Mouse (Mus musculus): Measurements from ENCODE around the gene Cryba4. TPM values are rescaled to one million over a fixed set of nuclear protein-coding genes. Genes with fewer than 3 reads are reported as not detected.

The Cryba4 gene
- polyA plus RNA-seq, 1 experiment from 2014 or later, result 4.0 TPM

GRCm38 (mm10) chr5:112206543-112207255, 45.6 kb downstream of the Cryba4 start:
- H3K27ac ChIP-seq (replicated peaks), result no peak overlapping the region
- ATAC-seq (ENCODE audit: low read depth), result no peak
- no peaks in the 10 kb centered on the region for H3K36me3 ChIP-seq
- 33% methylated on average over 16 of the region's 16 CpGs for WGBS
- no peak overlapping the region; the same call in 1 of the 2 replicates for H3K9ac ChIP-seq
- H3K4me2 ChIP-seq, result no peak overlapping the region
- H3K27me3 ChIP-seq, result no peaks in the 10 kb centered on the region; the same call in 1 of the 2 replicates
- no peak overlapping the region for H3K4me3 ChIP-seq
- no peaks in the 10 kb centered on the region for H3K9me3 ChIP-seq
- H3K4me1 ChIP-seq (replicated peaks), result peaks cover 5% of the 10 kb centered on the region; the same call in 1 of the 2 replicates

GRCm38 (mm10) chr5:112199656-112200055, 52.7 kb downstream of the Cryba4 start:
- Histone ChIP-seq H3K27me3 (no peaks in the 10 kb centered on the region), H3K9me3 (no peaks in the 10 kb centered on the region), H3K36me3 (no peaks in the 10 kb centered on the region), H3K27ac (replicated peaks) (no peak overlapping the region), H3K4me3 (no peak overlapping the region), H3K9ac (no peak overlapping the region), H3K4me2 (no peak overlapping the region), H3K4me1 (replicated peaks) (no peaks in the 10 kb centered on the region)
- WGBS, result 91% methylated on average over 6 of the region's 6 CpGs
- ATAC-seq (ENCODE audit: low read depth), result no peak

Other genes with a start within 250 kb of the Cryba4 start
- 4.5 and 7.6 TPM in 2 replicates for gene Crybb1, start 3.3 kb upstream of the Cryba4 start, polyA plus RNA-seq (2015; fragmentation: Nextera tagmentation; extraction: Ambion mirVana)
- gene Tpst2, start 24.2 kb upstream of the Cryba4 start, polyA plus RNA-seq (2015; fragmentation: Nextera tagmentation; extraction: Ambion mirVana), result 28.9 and 29.5 TPM in 2 replicates
- gene Tfip11, start 73.8 kb upstream of the Cryba4 start, polyA plus RNA-seq (2015; fragmentation: Nextera tagmentation; extraction: Ambion mirVana), result 29.7 and 34.2 TPM in 2 replicates
- 53.9 and 54.4 TPM in 2 replicates for gene Srrd, start 90.5 kb upstream of the Cryba4 start, polyA plus RNA-seq (2015; fragmentation: Nextera tagmentation; extraction: Ambion mirVana)
- 37.6 and 37.8 TPM in 2 replicates for gene Hps4, start 90.6 kb upstream of the Cryba4 start, polyA plus RNA-seq (2015; fragmentation: Nextera tagmentation; extraction: Ambion mirVana)
- 0.08 and 0.26 TPM in 2 replicates for gene Gm6583, start 103.5 kb upstream of the Cryba4 start, polyA plus RNA-seq (2015; fragmentation: Nextera tagmentation; extraction: Ambion mirVana)
- gene Asphd2, start 142.3 kb upstream of the Cryba4 start, polyA plus RNA-seq (2015; fragmentation: Nextera tagmentation; extraction: Ambion mirVana), result 52.4 and 69.6 TPM in 2 replicates
- gene Gm6588, start 196.9 kb upstream of the Cryba4 start, polyA plus RNA-seq (2015; fragmentation: Nextera tagmentation; extraction: Ambion mirVana), result 0.62 and 0.93 TPM in 2 replicates

Measured in neural tube, embryonic 13.5 days (tissue).